Comparison of ENCODE assay signal across 11 mouse cellular contexts in genomic region chr12:74293624-74294023, GRCm38 (mm10). TPM values are rescaled to one million over a fixed set of nuclear protein-coding genes. Genes with fewer than 3 reads are reported as not detected.
DNase-seq lines count a peak whose midpoint lies in the region; ATAC-seq lines count a peak whose summit lies in the region.
"Had no signal": no experiment of that assay in that cellular context is flagged by ENCODE, and none has a peak within 500 bp of the region (broad histone marks: within the 10 kb centered on the region; RNA-seq: fewer than 3 reads in every experiment).

No protein-coding gene starts in this region.

- no peaks in the 10 kb centered on the region for H3K36me3 ChIP-seq in forebrain, embryonic 15.5 days
- H3K36me3 ChIP-seq: lung, embryonic 15.5 days had no signal

- peak; percentile 68; the same call in 1 of the 2 replicates for ATAC-seq in forebrain, embryonic 15.5 days (replicated peaks)

- peak overlapping the region; percentile 27; the same call in 1 of the 2 replicates for H3K27ac ChIP-seq in forebrain, embryonic 15.5 days (replicated peaks)
- H3K27ac ChIP-seq: lung, embryonic 15.5 days had no signal

- no peak overlapping the region for H3K9ac ChIP-seq in forebrain, embryonic 15.5 days (replicated peaks)
- H3K9ac ChIP-seq: lung, embryonic 15.5 days had no signal

- H3K9me3 ChIP-seq in forebrain, embryonic 15.5 days, result no peaks in the 10 kb centered on the region
- H3K9me3 ChIP-seq: lung, embryonic 15.5 days had no signal

- intact Hi-C loops in left cerebral cortex, postnatal 10 days (cut with DNase I), result loop anchor here (5.0 kb wide), 1 partner anchor 236 kb away; no protein-coding TSS in a partner anchor

- no peaks in the 10 kb centered on the region for H3K4me1 ChIP-seq in forebrain, embryonic 15.5 days
- H3K4me1 ChIP-seq: lung, embryonic 15.5 days had no signal

- WGBS in forebrain, embryonic 15.5 days, result 1% methylated on average over 4 of the region's 4 CpGs

- DNase-seq in adrenal gland, adult 18-20 months (ENCODE audit: low spot score in 2 of 2), result peak; percentile 19 to 25
- no peak for DNase-seq in adrenal gland, postnatal 4 days (ENCODE audit: low spot score in 2 of 2)
- peak; percentile 69 to 75 for DNase-seq in left cerebral cortex, adult 18-20 months (ENCODE audit: low spot score in 2 of 2)
- DNase-seq in left cerebral cortex, postnatal 10 days (ENCODE audit: extremely low spot score in 1 of 2, low spot score in 2 of 2), result no peak
- DNase-seq in c-Kit-positive CD71-negative TER-119-negative erythroid progenitor cells, embryonic 14.5 days (ENCODE audit: low read depth), result peak; percentile 28
- DNase-seq in lung, postnatal 36 days, result peak; percentile 28
- DNase-seq in ovary, adult 18-20 months (ENCODE audit: low spot score), result no peak

- no peak overlapping the region for H3K4me3 ChIP-seq in forebrain, embryonic 15.5 days
- H3K4me3 ChIP-seq: lung, embryonic 15.5 days had no signal

- no peak overlapping the region for H3K4me2 ChIP-seq in forebrain, embryonic 15.5 days (replicated peaks)
- H3K4me2 ChIP-seq: lung, embryonic 15.5 days had no signal

- H3K27me3 ChIP-seq in forebrain, embryonic 15.5 days, result no peaks in the 10 kb centered on the region

RNA-seq across cellular contexts. Expression of gene Gm11042, which starts 22.6 kb away (rescaled TPM):
- not detected for total RNA-seq in adrenal gland, adult 18-20 months (2021)
- total RNA-seq in adrenal gland, postnatal 4 days (2021), result not detected
- total RNA-seq in left cerebral cortex, adult 18-20 months (2021), result not detected
- not detected for total RNA-seq in left cerebral cortex, postnatal 10 days (2021)
- polyA plus RNA-seq in forebrain, embryonic 15.5 days (2015; fragmentation: Nextera tagmentation; extraction: Ambion mirVana), result not detected in 2 replicates
- polyA plus RNA-seq: gonadal fat pad, adult 2 months; lung, embryonic 15.5 days; testis, adult 2 months had no signal

Comparison
In these comparisons a context has a peak if more than half of its experiments do, and no peak if none do; other contexts are left out.
1. DNase-seq: peak in adrenal gland, adult 18-20 months (2 of 2), left cerebral cortex, adult 18-20 months (2 of 2), c-Kit-positive CD71-negative TER-119-negative erythroid progenitor cells, embryonic 14.5 days (single experiment) and lung, postnatal 36 days (single experiment); none in adrenal gland, postnatal 4 days (0 of 2), left cerebral cortex, postnatal 10 days (0 of 2) and ovary, adult 18-20 months (single experiment).